Mouse (Mus musculus) midbrain, postnatal 0 days (tissue): ENCODE data around the gene Fxyd5. TPM values are rescaled to one million over a fixed set of nuclear protein-coding genes. Genes with fewer than 3 reads are reported as not detected.
A peak's percentile ranks its signal among the peaks of the same experiment; 100 is the strongest.

Experiments used
- ATAC-seq: fragments of 200-750 bp; cut with Nextera tagmentation; 2 replicates; pipeline ENCODE4 v1.8.0; 2017; ENCODE audit warnings: moderate number of reproducible peaks, mild to moderate bottlenecking, moderate TSS enrichment, moderate library complexity; ENCODE audit not compliant: low FRiP score
- DNase-seq: peaks from one replicate; pipeline ENCODE4 v3.0.0-alpha.2; 2015; ENCODE audit warnings: low spot score
- H3K27ac ChIP-seq: fragments of 300-500 bp; sonication (generic); 2 replicates; pipeline ENCODE4 v1.5.1; 2014; ENCODE audit warnings: low read depth, mild to moderate bottlenecking, low read length, mixed read lengths
- H3K27me3 ChIP-seq: fragments of 300-500 bp; sonication (generic); 2 replicates; pipeline ENCODE4 v1.6.1; 2014; ENCODE audit warnings: low read length, control low read depth, mixed read lengths; ENCODE audit not compliant: insufficient read depth
- H3K36me3 ChIP-seq: fragments of 300-500 bp; sonication (generic); 2 replicates; pipeline ENCODE4 v1.6.1; 2014; ENCODE audit warnings: low read length, control low read depth, mixed read lengths; ENCODE audit not compliant: insufficient read depth
- H3K4me1 ChIP-seq: fragments of 300-500 bp; sonication (generic); 2 replicates; pipeline ENCODE4 v1.6.1; 2014; ENCODE audit warnings: mild to moderate bottlenecking, control low read depth, antibody characterized with exemption, low read length, mixed read lengths; ENCODE audit not compliant: insufficient read depth
- H3K4me2 ChIP-seq: fragments of 300-500 bp; sonication (generic); 2 replicates; pipeline ENCODE4 v1.6.1; 2014; ENCODE audit warnings: low read depth, mild to moderate bottlenecking, low read length, mixed read lengths; ENCODE audit not compliant: poor library complexity, severe bottlenecking
- H3K4me3 ChIP-seq: fragments of 300-500 bp; sonication (generic); 2 replicates; pipeline ENCODE4 v1.5.1; 2014; ENCODE audit warnings: low read depth, mild to moderate bottlenecking, low read length, moderate library complexity
- H3K9ac ChIP-seq: fragments of 300-500 bp; sonication (generic); replicated peaks from 2 replicates; pipeline ENCODE4 v1.6.1; 2014; ENCODE audit warnings: mild to moderate bottlenecking, low read length, moderate library complexity, mixed read lengths; ENCODE audit not compliant: poor library complexity, severe bottlenecking
- H3K9me3 ChIP-seq: fragments of 300-500 bp; sonication (generic); 2 replicates; pipeline ENCODE4 v1.6.1; 2016; ENCODE audit warnings: low read length, control low read depth
- CTCF ChIP-seq: IDR thresholded peaks from 2 replicates; pipeline ENCODE4 v1.5.1; 2016; ENCODE audit warnings: antibody characterized with exemption, mild to moderate bottlenecking
- WGBS: fragments of 180-500 bp; shearing (Covaris S2); extraction: QIAGEN DNeasy Blood & Tissue Kit; methylation state at CpG from one replicate; pipeline ENCODE4 v1.1.7; 2014; 5-methylcytosine and 5-hydroxymethylcytosine counted together
- polyA plus RNA-seq: library from polyadenylated mRNA; unstranded; fragments of >200 nt; fragmentation: Nextera tagmentation; extraction: Ambion mirVana; gene quantifications from 2 replicates; pipeline ENCODE4 v1.2.1, GENCODE M21; 2015
- total RNA-seq: library from RNA; depleted of rRNA; stranded (reverse); fragments of >200 nt; gene quantifications from 2 replicates; pipeline ENCODE4 v1.2.3, GENCODE M21; 2014

Fxyd5 gene
- total and polyA plus RNA-seq, 2 experiments from 2014 or later: 31.9 to 48.0 TPM

DNA sequence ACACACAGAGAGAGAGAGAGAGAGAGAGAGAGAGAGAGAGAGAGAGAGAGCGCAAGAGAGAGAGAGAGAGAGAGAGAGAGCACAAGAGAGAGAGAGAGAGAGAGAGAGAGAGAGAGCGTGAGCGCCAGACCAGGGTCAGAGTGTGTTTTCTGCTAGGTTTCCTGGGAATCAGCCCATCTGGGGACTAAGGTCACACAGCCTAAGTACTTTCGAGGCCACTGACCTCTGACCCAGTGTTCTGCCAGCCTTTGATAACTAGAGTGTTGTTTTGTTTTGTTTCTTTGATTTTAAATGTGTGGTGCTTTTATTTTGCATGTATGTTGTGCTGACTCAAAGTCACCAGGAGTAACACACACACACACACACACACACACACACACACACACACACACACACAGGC is 13.6 kb upstream of the Fxyd5 start:
- no peak overlapping the region for H3K9ac ChIP-seq
- H3K4me1 ChIP-seq: peaks cover 6% of the 10 kb centered on the region; the same call in 1 of the 2 replicates
- H3K27ac ChIP-seq: no peak overlapping the region
- peaks cover 14% of the 10 kb centered on the region for H3K27me3 ChIP-seq
- no peak for ATAC-seq
- TF ChIP-seq CTCF: no peak
- no peak overlapping the region for H3K4me3 ChIP-seq
- no peaks in the 10 kb centered on the region for H3K36me3 ChIP-seq
- no peak for DNase-seq
- no peaks in the 10 kb centered on the region for H3K9me3 ChIP-seq
- WGBS: 29% methylated on average over 3 of the region's 4 CpGs
- no peak overlapping the region for H3K4me2 ChIP-seq

DNA sequence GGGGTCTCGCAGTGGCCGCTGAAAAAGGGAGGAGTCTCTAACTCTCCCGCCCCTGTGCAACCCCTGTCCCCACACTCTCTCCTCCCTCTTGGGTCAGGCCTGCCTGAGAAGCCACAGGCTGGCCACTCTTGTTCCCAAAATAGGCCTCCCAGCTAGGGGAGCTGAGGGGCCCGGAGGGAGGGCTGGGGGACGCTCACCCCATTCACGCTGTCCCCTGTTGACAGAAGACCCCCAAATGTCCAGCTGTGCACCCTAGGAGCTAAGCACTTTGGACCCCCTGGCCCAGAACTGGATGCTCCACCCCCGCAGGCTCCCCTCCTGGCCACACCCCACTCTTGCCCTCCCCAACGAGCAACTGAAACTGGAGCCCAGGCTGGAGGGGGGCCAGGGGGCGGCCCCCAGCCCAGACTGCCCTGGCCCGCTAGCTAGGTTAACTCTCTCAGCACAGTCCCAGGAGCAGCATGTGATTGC is 13.1 kb upstream of the Fxyd5 start:
- ATAC-seq: 0 out of 2 replicates have a peak, but pooled peaks have one; percentile 21
- peak; percentile 62 for DNase-seq
- no peaks in the 10 kb centered on the region for H3K36me3 ChIP-seq
- no peaks in the 10 kb centered on the region for H3K9me3 ChIP-seq
- H3K4me3 ChIP-seq: no peak overlapping the region
- no peak overlapping the region for H3K9ac ChIP-seq
- WGBS: 12% methylated on average over 9 of the region's 10 CpGs
- H3K4me2 ChIP-seq: peak overlapping the region; percentile 7; the same call in 1 of the 2 replicates
- no peak for TF ChIP-seq CTCF
- peaks cover 14% of the 10 kb centered on the region for H3K27me3 ChIP-seq
- H3K4me1 ChIP-seq: peaks cover 6% of the 10 kb centered on the region; the same call in 1 of the 2 replicates
- no peak overlapping the region for H3K27ac ChIP-seq

DNA sequence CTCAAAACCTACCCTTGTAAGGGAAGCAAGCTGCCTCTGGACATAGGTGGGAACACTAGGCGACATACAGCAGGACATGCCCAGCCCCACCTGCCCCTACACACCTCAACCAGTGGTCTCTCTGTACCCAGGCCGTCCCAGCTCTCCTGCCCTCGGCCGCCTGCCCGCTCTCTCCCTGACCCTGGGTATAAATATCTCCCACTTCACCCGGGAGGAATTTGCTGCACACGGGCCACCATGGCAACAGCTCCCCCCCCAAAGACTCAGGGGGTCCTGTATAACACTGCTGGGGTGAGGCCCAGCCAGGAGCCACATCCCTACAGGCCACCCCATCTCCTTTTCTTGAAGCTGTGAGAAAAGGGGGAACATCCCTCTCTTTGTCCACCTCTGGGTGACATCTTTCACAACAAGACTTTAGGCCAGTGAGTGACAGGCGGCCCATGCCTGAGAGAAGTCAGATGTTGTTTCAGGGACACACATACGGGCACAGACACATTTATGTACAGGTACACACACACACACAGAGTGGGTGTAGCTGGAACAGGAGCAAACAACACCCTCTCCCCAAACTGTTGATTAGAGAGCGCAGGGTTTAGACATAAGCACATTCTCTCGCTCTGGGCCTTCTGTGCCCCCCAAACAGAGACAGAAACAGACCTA is 12.5 kb upstream of the Fxyd5 start:
- H3K4me1 ChIP-seq: peaks cover 6% of the 10 kb centered on the region; the same call in 1 of the 2 replicates
- TF ChIP-seq CTCF: no peak
- no peak overlapping the region for H3K9ac ChIP-seq
- no peak for ATAC-seq
- peak overlapping the region; percentile 7; the same call in 1 of the 2 replicates for H3K4me2 ChIP-seq
- no peaks in the 10 kb centered on the region for H3K36me3 ChIP-seq
- H3K27me3 ChIP-seq: peaks cover 14% of the 10 kb centered on the region
- no peak overlapping the region for H3K27ac ChIP-seq
- DNase-seq: no peak
- H3K9me3 ChIP-seq: no peaks in the 10 kb centered on the region
- WGBS: 46% methylated on average over 11 of the region's 11 CpGs
- H3K4me3 ChIP-seq: no peak overlapping the region

DNA sequence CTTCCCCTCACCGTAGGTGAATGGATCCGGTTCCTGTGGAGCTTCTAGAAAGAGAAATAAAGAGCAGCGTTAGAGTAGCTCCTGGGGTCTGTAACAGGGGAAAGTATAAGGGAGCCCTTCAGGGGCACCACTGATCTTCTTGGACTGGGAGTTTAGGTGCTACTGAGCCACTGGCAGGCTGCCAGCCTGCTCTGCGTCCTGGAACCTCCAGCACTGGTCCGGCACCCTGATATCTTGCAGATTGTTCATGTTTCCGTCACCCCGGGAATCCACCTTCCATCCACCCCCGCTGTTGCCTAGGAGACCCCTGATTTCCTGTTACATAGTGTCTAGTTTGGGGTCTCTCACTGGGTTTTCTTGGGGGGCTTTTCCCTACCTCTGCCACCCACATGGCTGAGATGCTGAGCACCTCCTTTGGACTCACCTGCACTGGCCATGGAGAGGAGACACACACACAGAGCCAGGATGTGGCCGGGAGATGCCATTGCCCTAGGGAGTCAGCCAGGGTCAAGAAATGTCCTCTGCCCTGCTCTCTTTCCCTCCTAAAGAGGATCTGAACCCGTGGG is 11.7 kb upstream of the Fxyd5 start:
- 22% methylated on average over 10 of the region's 10 CpGs for WGBS
- H3K9ac ChIP-seq: no peak overlapping the region

DNA sequence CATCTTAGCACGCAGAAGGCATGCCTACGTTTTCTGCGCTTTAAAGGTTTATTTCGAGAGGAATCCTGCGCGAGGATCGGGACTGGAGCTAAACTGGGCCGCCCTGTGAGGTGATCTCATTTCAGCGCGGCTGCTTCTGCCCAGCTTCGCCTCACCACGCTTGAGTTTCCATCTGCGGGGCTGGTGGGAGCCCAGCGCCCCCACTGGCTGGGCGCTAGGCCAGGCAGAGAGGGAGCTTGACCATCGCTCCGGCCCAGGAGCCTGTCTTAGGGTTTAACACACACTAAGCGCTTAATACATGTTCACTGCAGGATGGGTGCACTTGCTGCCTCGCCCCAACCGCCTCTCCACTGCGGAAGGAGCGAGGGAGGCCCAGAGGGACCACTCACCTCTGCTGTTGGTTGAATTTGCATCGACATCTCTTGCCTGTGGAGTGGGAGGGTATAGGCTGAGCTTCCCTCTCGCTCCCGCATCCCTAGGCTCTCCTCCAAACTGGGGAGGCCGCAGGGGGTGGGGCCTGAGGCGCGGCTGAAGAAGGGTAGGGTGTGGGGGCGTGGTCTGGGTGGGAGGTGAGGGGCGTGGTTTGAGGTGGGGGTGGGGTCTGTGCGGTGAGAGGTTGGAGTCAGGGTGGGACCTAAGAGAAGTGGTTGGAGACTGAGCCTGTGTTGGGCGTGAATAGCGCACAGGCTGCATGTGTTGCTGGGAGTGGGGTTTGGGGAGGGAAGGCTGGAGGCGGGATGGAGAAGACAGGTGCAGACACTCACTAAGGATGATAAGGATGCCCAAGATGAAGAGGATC is 10.6 kb upstream of the Fxyd5 start:
- WGBS: 4% methylated on average over 33 of the region's 34 CpGs
- Histone ChIP-seq H3K27me3 (peaks cover 14% of the 10 kb centered on the region), H3K9ac (no peak overlapping the region), H3K4me2 (peak overlapping the region; percentile 69), H3K4me1 (peaks cover 9% of the 10 kb centered on the region; the same call in 1 of the 2 replicates), H3K9me3 (no peaks in the 10 kb centered on the region), H3K36me3 (no peaks in the 10 kb centered on the region), H3K4me3 (peak overlapping the region; percentile 44), H3K27ac (no peak overlapping the region)
- ATAC-seq (peak; percentile 6), DNase-seq (peak; percentile 62)
- TF ChIP-seq CTCF: peak; percentile 50

More for the DNA sequence above, 11.7 kb upstream of the Fxyd5 start:
- Histone ChIP-seq H3K4me1 (peaks cover 6% of the 10 kb centered on the region; the same call in 1 of the 2 replicates), H3K9me3 (no peaks in the 10 kb centered on the region), H3K4me2 (no peak overlapping the region), H3K36me3 (no peaks in the 10 kb centered on the region), H3K27ac (no peak overlapping the region), H3K4me3 (no peak overlapping the region), H3K27me3 (peaks cover 14% of the 10 kb centered on the region)
- no peak for DNase-seq
- TF ChIP-seq CTCF: no peak
- ATAC-seq: no peak
